Mouse (Mus musculus) gonadal fat pad, adult 2 months (tissue): ENCODE data around the gene Nrg4. TPM values are rescaled to one million over a fixed set of nuclear protein-coding genes. Genes with fewer than 3 reads are reported as not detected.
"Not testable (repeated sequence)": the region's sequence is repeated elsewhere in the genome, so short reads cannot be mapped to it uniquely, and the experiment has no call there.

Source experiments
- DNase-seq: peaks from one replicate; pipeline ENCODE4 v3.0.0-alpha.2; 2012; ENCODE audit warnings: low read depth
- polyA plus RNA-seq: library from polyadenylated mRNA; depleted of rRNA; stranded (reverse); fragments of >200 nt; gene quantifications from 2 replicates; pipeline ENCODE4 v1.2.3, GENCODE M21; 2012

Gene Nrg4
- polyA plus RNA-seq, 1 experiment, result 61.5 TPM

GRCm38 (mm10) chr9:55252097-55252496 lies 74.5 kb downstream of the Nrg4 start:
- DNase-seq, result not testable (repeated sequence)

GRCm38 (mm10) chr9:55250595-55251247 lies 75.9 kb downstream of the Nrg4 start:
- DNase-seq, result no peak

GRCm38 (mm10) chr9:55248465-55248864 lies 78.2 kb downstream of the Nrg4 start:
- DNase-seq, result no peak

- DNase-seq, result peak; percentile 71
These were observed 79.7 kb downstream of the Nrg4 start for GRCm38 (mm10) chr9:55246918-55247317.

GRCm38 (mm10) chr9:55246440-55246839 lies 80.2 kb downstream of the Nrg4 start:
- DNase-seq, result no peak

- DNase-seq, result not testable (repeated sequence)
These were observed 81.4 kb downstream of the Nrg4 start for GRCm38 (mm10) chr9:55245057-55245750.

GRCm38 (mm10) chr9:55244079-55244478 lies 82.6 kb downstream of the Nrg4 start:
- DNase-seq, result no peak

GRCm38 (mm10) chr9:55243280-55243679 lies 83.4 kb downstream of the Nrg4 start:
- no peak for DNase-seq

GRCm38 (mm10) chr9:55241863-55242685 lies 84.6 kb downstream of the Nrg4 start:
- DNase-seq, result no peak

- DNase-seq, result no peak
These were observed 85.8 kb downstream of the Nrg4 start for GRCm38 (mm10) chr9:55240852-55241251.

- no peak for DNase-seq
These were observed 90.1 kb downstream of the Nrg4 start for GRCm38 (mm10) chr9:55236235-55237165.

- not testable (repeated sequence) for DNase-seq
These were observed 93.6 kb downstream of the Nrg4 start for GRCm38 (mm10) chr9:55233076-55233475.

GRCm38 (mm10) chr9:55232586-55232985 lies 94.1 kb downstream of the Nrg4 start:
- DNase-seq, result no peak

- no peak for DNase-seq
These were observed 94.5 kb downstream of the Nrg4 start for GRCm38 (mm10) chr9:55232110-55232509.

GRCm38 (mm10) chr9:55231544-55231943 lies 95.1 kb downstream of the Nrg4 start:
- DNase-seq, result no peak

- DNase-seq, result no peak
These were observed 97.6 kb downstream of the Nrg4 start for GRCm38 (mm10) chr9:55229010-55229409.

- no peak for DNase-seq
These were observed 98.5 kb downstream of the Nrg4 start for GRCm38 (mm10) chr9:55228149-55228548.

GRCm38 (mm10) chr9:55226251-55226650 lies 100.4 kb downstream of the Nrg4 start:
- DNase-seq, result no peak

- no peak for DNase-seq
These were observed 101.4 kb downstream of the Nrg4 start for GRCm38 (mm10) chr9:55225165-55225737.

GRCm38 (mm10) chr9:55217381-55217780 lies 109.3 kb downstream of the Nrg4 start:
- no peak for DNase-seq

GRCm38 (mm10) chr9:55216078-55216477 lies 110.6 kb downstream of the Nrg4 start:
- DNase-seq, result no peak
